Comparison of ENCODE assay signal across 8 mouse cellular contexts in genomic region chr10:21995221-21995620, GRCm38 (mm10).
DNase-seq lines count a peak whose midpoint lies in the region; ATAC-seq and TF ChIP-seq lines count a peak whose summit lies in the region.

No protein-coding gene starts in this region.

- peaks cover 27% of the 10 kb centered on the region for H3K36me3 ChIP-seq in spleen, adult 2 months (ENCODE audit: control insufficient read depth, insufficient read depth, low read length)
- peaks cover 6% of the 10 kb centered on the region; the same call in 1 of the 2 replicates for H3K36me3 ChIP-seq in forebrain, embryonic 14.5 days (ENCODE audit: control insufficient read depth, insufficient read depth, low read length)
- peaks cover 37% of the 10 kb centered on the region for H3K36me3 ChIP-seq in intestine, postnatal 0 days (ENCODE audit: control insufficient read depth, insufficient read depth)
- H3K36me3 ChIP-seq in liver, embryonic 12.5 days, result peaks cover 31% of the 10 kb centered on the region
- H3K36me3 ChIP-seq in myocyte (ENCODE audit: control insufficient read depth, insufficient read depth), result peaks cover 35% of the 10 kb centered on the region

- no peak for TF ChIP-seq CTCF in spleen, adult 2 months (IDR thresholded peaks at IDR 0.05; ENCODE audit: extremely low read depth, insufficient read depth, insufficient read length, insufficient replicate concordance)
- peak; percentile 71 for TF ChIP-seq CTCF in intestine, postnatal 0 days (IDR thresholded peaks at IDR 0.05; ENCODE audit: low read depth)

- H3K9ac ChIP-seq in forebrain, embryonic 14.5 days (ENCODE audit: low read length), result peak overlapping the region; percentile 58; the same call in 1 of the 2 replicates
- H3K9ac ChIP-seq in intestine, postnatal 0 days (ENCODE audit: low read depth, low read length), result peak overlapping the region; percentile 80
- peak overlapping the region; percentile 69; the same call in 1 of the 2 replicates for H3K9ac ChIP-seq in liver, embryonic 12.5 days

- H3K9me3 ChIP-seq in forebrain, embryonic 14.5 days (replicated peaks; ENCODE audit: control insufficient read depth, low read length), result no peaks in the 10 kb centered on the region
- H3K9me3 ChIP-seq in intestine, postnatal 0 days (ENCODE audit: control insufficient read depth), result no peaks in the 10 kb centered on the region
- H3K9me3 ChIP-seq in liver, embryonic 12.5 days (replicated peaks), result no peaks in the 10 kb centered on the region

- H3K79me2 ChIP-seq in myocyte (ENCODE audit: control insufficient read depth, insufficient read depth), result peaks cover 16% of the 10 kb centered on the region

- no peak overlapping the region for H3ac ChIP-seq in myocyte (ENCODE audit: control insufficient read depth, insufficient read length)

- no peak for TF ChIP-seq POLR2A in spleen, adult 2 months (IDR thresholded peaks at IDR 0.05; ENCODE audit: low read depth, low read length)
- no peak for TF ChIP-seq POLR2A in myocyte (IDR thresholded peaks at IDR 0.05; ENCODE audit: insufficient read length, low read depth)

- H3K4me1 ChIP-seq in spleen, adult 2 months (ENCODE audit: control insufficient read depth, insufficient read depth, insufficient read length), result peaks cover 11% of the 10 kb centered on the region; the same call in 1 of the 2 replicates
- peaks cover 8% of the 10 kb centered on the region for H3K4me1 ChIP-seq in forebrain, embryonic 14.5 days (ENCODE audit: control insufficient read depth, insufficient read depth, low read length)
- H3K4me1 ChIP-seq in intestine, postnatal 0 days (replicated peaks; ENCODE audit: control insufficient read depth, insufficient read depth, low read length), result 0 out of 2 replicates have a peak, but pooled peaks cover 3% of the 10 kb centered on the region
- H3K4me1 ChIP-seq in liver, embryonic 12.5 days, result peaks cover 33% of the 10 kb centered on the region

- H3K27ac ChIP-seq in spleen, adult 2 months (ENCODE audit: insufficient read depth, low read length), result no peak overlapping the region
- no peak overlapping the region for H3K27ac ChIP-seq in forebrain, embryonic 14.5 days (ENCODE audit: low read depth, low read length)
- peak overlapping the region; percentile 82 for H3K27ac ChIP-seq in intestine, postnatal 0 days (ENCODE audit: low read depth, low read length)
- no peak overlapping the region; the same call in 1 of the 2 replicates for H3K27ac ChIP-seq in liver, embryonic 12.5 days

- 5% methylated on average over 12 of the region's 12 CpGs for WGBS in spleen, adult 2 months
- 11% methylated on average over 12 of the region's 12 CpGs for WGBS in forebrain, embryonic 14.5 days
- WGBS in intestine, postnatal 0 days, result 5% methylated on average over 12 of the region's 12 CpGs
- WGBS in liver, embryonic 12.5 days (ENCODE audit: insufficient replicate concordance), result 7% methylated on average over 12 of the region's 12 CpGs

- peak overlapping the region; percentile 95 for H3K4me2 ChIP-seq in forebrain, embryonic 14.5 days (ENCODE audit: low read length)
- peak overlapping the region; percentile 70 for H3K4me2 ChIP-seq in intestine, postnatal 0 days (replicated peaks; ENCODE audit: low read depth)
- peak overlapping the region; percentile 98 for H3K4me2 ChIP-seq in liver, embryonic 12.5 days
- H3K4me2 ChIP-seq in myocyte (ENCODE audit: low read depth), result peak overlapping the region; percentile 94

- peak; percentile 49 to 68 for DNase-seq in spleen, adult 2 months (ENCODE audit: low read depth in 1 of 2, low spot score in 2 of 2)
- no peak for DNase-seq in spleen, adult 12 weeks (ENCODE audit: low spot score)
- peak; percentile 71 for DNase-seq in cerebellum, adult 18-20 months
- peak; percentile 91 for DNase-seq in forebrain, embryonic 14.5 days (ENCODE audit: low spot score)
- peak; percentile 57 for DNase-seq in yolk sac, embryonic 10.5 days (ENCODE audit: low spot score)

- peak overlapping the region; percentile 73 for H3K4me3 ChIP-seq in spleen, adult 2 months (ENCODE audit: extremely low read depth, insufficient read depth, insufficient read length)
- peak overlapping the region; percentile 70 for H3K4me3 ChIP-seq in forebrain, embryonic 14.5 days (ENCODE audit: low read depth, low read length)
- peak overlapping the region; percentile 61 for H3K4me3 ChIP-seq in intestine, postnatal 0 days (ENCODE audit: low read depth, low read length)
- H3K4me3 ChIP-seq in liver, embryonic 12.5 days, result peak overlapping the region; percentile 68
- H3K4me3 ChIP-seq in myocyte, result peak overlapping the region; percentile 68

- H3K27me3 ChIP-seq in spleen, adult 2 months (ENCODE audit: control insufficient read depth, insufficient read depth, low read length), result no peaks in the 10 kb centered on the region
- H3K27me3 ChIP-seq in forebrain, embryonic 14.5 days (replicated peaks; ENCODE audit: control insufficient read depth, insufficient read depth, low read length), result peaks cover 14% of the 10 kb centered on the region
- no peaks in the 10 kb centered on the region for H3K27me3 ChIP-seq in intestine, postnatal 0 days (replicated peaks; ENCODE audit: control insufficient read depth, insufficient read depth, low read length)
- H3K27me3 ChIP-seq in liver, embryonic 12.5 days (replicated peaks), result peaks cover 37% of the 10 kb centered on the region
- H3K27me3 ChIP-seq in myocyte (ENCODE audit: control insufficient read depth, insufficient read depth, insufficient read length), result no peaks in the 10 kb centered on the region

- ATAC-seq in forebrain, embryonic 14.5 days, result no peak
- no peak for ATAC-seq in intestine, postnatal 0 days
- ATAC-seq in liver, embryonic 12.5 days, result no peak

TF ChIP-seq in myocyte, 11 proteins besides CTCF, POLR2A, EP300 and RAD21:
- TF ChIP-seq E2F4 (IDR thresholded peaks at IDR 0.05; ENCODE audit: insufficient read depth) (no peak), CEBPB (IDR thresholded peaks at IDR 0.05; ENCODE audit: insufficient read depth, poor library complexity, severe bottlenecking) (no peak), MYOG (IDR thresholded peaks at IDR 0.05; ENCODE audit: control insufficient read depth in 1 of 3, insufficient read depth in 1 of 3, insufficient read length in 2 of 3, low read depth in 2 of 3) (no peak), MAX (IDR thresholded peaks at IDR 0.05; ENCODE audit: low read depth) (no peak), TCF3 (IDR thresholded peaks at IDR 0.05; ENCODE audit: insufficient read length, low read depth) (no peak), POLR2AphosphoS2 (IDR thresholded peaks at IDR 0.05; ENCODE audit: insufficient read length, low read depth) (no peak), SRF (IDR thresholded peaks at IDR 0.05; ENCODE audit: control insufficient read depth, insufficient read length, low read depth) (no peak), TCF12 (IDR thresholded peaks at IDR 0.05; ENCODE audit: insufficient read depth, poor library complexity, severe bottlenecking) (no peak), MYOD1 (IDR thresholded peaks at IDR 0.05; ENCODE audit: control insufficient read depth in 1 of 3, insufficient read length in 2 of 3, low read depth in 2 of 3) (no peak), USF1 (IDR thresholded peaks at IDR 0.05; ENCODE audit: low read depth) (no peak), REST (IDR thresholded peaks at IDR 0.05; ENCODE audit: insufficient read depth, insufficient read length) (no peak)
